Mouse (Mus musculus): ENCODE measurements at regions not wholly inside any gene's neighbourhood (a gene's known extent, or its start where the extent isn't known, plus 50 kb on each side); places are given as distances from the start of the nearest gene placed in this dataset.
"Not testable (repeated sequence)": the region's sequence is repeated elsewhere in the genome, so short reads cannot be mapped to it uniquely, and the experiment has no call there.

GRCm38 (mm10) chr12:46636888-46637287 is 181.8 kb downstream of the Nova1 start:
- DNase-seq: no peak

- peak; percentile 15 for DNase-seq
Measured at GRCm38 (mm10) chr12:46635125-46635772, 183.5 kb downstream of the Nova1 start.

- DNase-seq: no peak
Measured at GRCm38 (mm10) chr12:46634771-46635124, 184.0 kb downstream of the Nova1 start.

GRCm38 (mm10) chr12:46632384-46632783 is 186.3 kb downstream of the Nova1 start:
- DNase-seq: not testable (repeated sequence)

- no peak for DNase-seq
Measured at GRCm38 (mm10) chr12:46627320-46627719, 191.4 kb downstream of the Nova1 start.

GRCm38 (mm10) chr12:46611439-46611838 is 207.3 kb downstream of the Nova1 start:
- DNase-seq: no peak

GRCm38 (mm10) chr12:46609580-46610311 is 209.0 kb downstream of the Nova1 start:
- DNase-seq: no peak

GRCm38 (mm10) chr12:46608290-46608910 is 210.3 kb downstream of the Nova1 start:
- no peak for DNase-seq

- DNase-seq: no peak
Measured at GRCm38 (mm10) chr12:46597200-46597599, 221.5 kb downstream of the Nova1 start.

GRCm38 (mm10) chr12:46568665-46569064 is 250.1 kb downstream of the Nova1 start:
- DNase-seq: no peak

- DNase-seq: no peak
Measured at GRCm38 (mm10) chr12:46566324-46566723, 252.4 kb downstream of the Nova1 start.

GRCm38 (mm10) chr12:46520942-46521341 is 297.8 kb downstream of the Nova1 start:
- no peak for DNase-seq

- no peak for DNase-seq
Measured at GRCm38 (mm10) chr12:46507829-46508228, 310.9 kb downstream of the Nova1 start.

- DNase-seq: no peak
Measured at GRCm38 (mm10) chr12:46492465-46492864, 326.3 kb downstream of the Nova1 start.

GRCm38 (mm10) chr12:46450888-46451287 is 367.8 kb downstream of the Nova1 start:
- no peak for DNase-seq

GRCm38 (mm10) chr12:46444644-46445313 is 373.9 kb downstream of the Nova1 start:
- no peak for DNase-seq

GRCm38 (mm10) chr12:46419591-46419990 is 399.1 kb downstream of the Nova1 start:
- no peak for DNase-seq

GRCm38 (mm10) chr12:46418990-46419389 is 399.7 kb downstream of the Nova1 start:
- DNase-seq: no peak

- no peak for DNase-seq
Measured at GRCm38 (mm10) chr12:46416765-46417404, 401.8 kb downstream of the Nova1 start.

GRCm38 (mm10) chr12:46416250-46416649 is 402.5 kb downstream of the Nova1 start:
- no peak for DNase-seq

- DNase-seq: no peak
Measured at GRCm38 (mm10) chr12:46405674-46406073, 413.1 kb downstream of the Nova1 start.

- peak; percentile 10 for DNase-seq
Measured at GRCm38 (mm10) chr12:46399653-46399975, 419.1 kb downstream of the Nova1 start.

All from adrenal gland, postnatal 14 days (tissue).